ENCODE assay signal across 10 mouse cellular contexts in the genomic region with DNA sequence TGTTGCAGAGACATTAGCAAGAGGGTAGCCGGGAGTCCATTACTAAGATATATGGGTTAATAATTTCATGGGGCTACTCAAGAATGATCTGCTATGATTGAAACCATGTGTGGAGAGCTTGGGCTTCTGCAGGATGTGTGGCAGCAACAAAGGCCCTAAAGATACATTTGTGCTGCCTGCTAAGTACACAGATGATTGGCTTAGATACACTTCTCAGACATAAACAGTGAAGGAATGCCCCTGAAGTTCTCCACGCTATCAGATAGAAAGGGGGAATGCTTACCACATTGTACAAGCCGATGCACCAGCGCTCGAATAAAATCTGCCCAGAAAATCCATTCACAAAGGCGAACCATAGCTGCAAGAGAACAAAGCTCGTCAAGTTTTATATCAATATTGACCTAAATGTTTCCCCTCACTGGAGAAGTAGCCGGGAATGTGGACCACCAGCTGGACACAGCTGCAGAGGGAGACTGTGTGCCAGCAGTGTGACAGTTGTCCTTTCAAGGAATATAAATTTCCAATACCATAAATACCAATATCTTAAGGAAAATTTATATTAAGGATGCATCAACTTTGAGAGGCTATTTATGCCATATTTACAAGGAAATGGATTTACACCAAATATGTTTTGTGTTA.
DNase-seq lines count a peak whose midpoint lies in the region; ATAC-seq lines count a peak whose summit lies in the region.
"Had no signal": no experiment of that assay in that cellular context is flagged by ENCODE, and none has a peak within 500 bp of the region (broad histone marks: within the 10 kb centered on the region; RNA-seq: fewer than 3 reads in every experiment).

No protein-coding gene starts in this region.

- intact Hi-C loops in left cerebral cortex, postnatal 36 days (cut with DNase I) = no loop called here

- no peak overlapping the region for H3K9ac ChIP-seq in embryonic facial prominence, embryonic 11.5 days (replicated peaks; ENCODE audit: low read length)
- H3K9ac ChIP-seq: hindbrain, embryonic 14.5 days; limb, embryonic 15.5 days had no signal

- ATAC-seq in embryonic facial prominence, embryonic 11.5 days (replicated peaks; ENCODE audit: insufficient number of reproducible peaks, low FRiP score, low TSS enrichment, low read depth) = no peak

- peak; percentile 6 for DNase-seq in kidney, adult 18-20 months
- DNase-seq in kidney, adult 11 months = no peak
- peak; percentile 72 for DNase-seq in embryonic facial prominence, embryonic 11.5 days (ENCODE audit: low spot score)
- peak; percentile 91 for DNase-seq in kidney, postnatal 10 days
- peak; percentile 76 for DNase-seq in mesoderm, embryonic 11.5 days (ENCODE audit: low read depth, low spot score)
- DNase-seq in left cerebral cortex, postnatal 36 days (ENCODE audit: low spot score in 2 of 2) = no peak
- DNase-seq in adrenal gland, postnatal 36 days = no peak
- DNase-seq: cerebellum, postnatal 36 days had no signal

- no peak overlapping the region for H3K4me3 ChIP-seq in embryonic facial prominence, embryonic 11.5 days (ENCODE audit: low read depth, low read length)
- H3K4me3 ChIP-seq: limb, embryonic 15.5 days had no signal

- WGBS in embryonic facial prominence, embryonic 11.5 days = 51% methylated on average over 8 of the region's 8 CpGs

- no peak overlapping the region for H3K4me2 ChIP-seq in embryonic facial prominence, embryonic 11.5 days (ENCODE audit: low read depth, low read length)
- H3K4me2 ChIP-seq: hindbrain, embryonic 14.5 days; limb, embryonic 15.5 days had no signal

- no peaks in the 10 kb centered on the region; the same call in 1 of the 2 replicates for H3K4me1 ChIP-seq in embryonic facial prominence, embryonic 11.5 days (ENCODE audit: control insufficient read depth, insufficient read depth, low read length)

- no peaks in the 10 kb centered on the region for H3K36me3 ChIP-seq in embryonic facial prominence, embryonic 11.5 days (replicated peaks; ENCODE audit: control insufficient read depth, insufficient read depth, low read depth, low read length)
- H3K36me3 ChIP-seq: limb, embryonic 15.5 days had no signal

- no peaks in the 10 kb centered on the region for H3K9me3 ChIP-seq in embryonic facial prominence, embryonic 11.5 days (replicated peaks; ENCODE audit: control insufficient read depth, low read length)
- H3K9me3 ChIP-seq: limb, embryonic 15.5 days had no signal

- H3K27ac ChIP-seq in embryonic facial prominence, embryonic 11.5 days (replicated peaks; ENCODE audit: low read depth, low read length) = no peak overlapping the region
- H3K27ac ChIP-seq: hindbrain, embryonic 14.5 days; limb, embryonic 15.5 days had no signal

- no peaks in the 10 kb centered on the region for H3K27me3 ChIP-seq in embryonic facial prominence, embryonic 11.5 days (ENCODE audit: control insufficient read depth, insufficient read depth, low read length)
- H3K27me3 ChIP-seq: limb, embryonic 15.5 days had no signal

Comparison
In these comparisons a context has a peak if more than half of its experiments do, and no peak if none do; other contexts are left out.
1. DNase-seq: peak in kidney, adult 18-20 months (single experiment), embryonic facial prominence, embryonic 11.5 days (single experiment), kidney, postnatal 10 days (single experiment) and mesoderm, embryonic 11.5 days (single experiment); none in kidney, adult 11 months (single experiment), left cerebral cortex, postnatal 36 days (0 of 2) and adrenal gland, postnatal 36 days (0 of 2).